10 mouse cellular contexts compared by ENCODE assay signal in the genomic region with DNA sequence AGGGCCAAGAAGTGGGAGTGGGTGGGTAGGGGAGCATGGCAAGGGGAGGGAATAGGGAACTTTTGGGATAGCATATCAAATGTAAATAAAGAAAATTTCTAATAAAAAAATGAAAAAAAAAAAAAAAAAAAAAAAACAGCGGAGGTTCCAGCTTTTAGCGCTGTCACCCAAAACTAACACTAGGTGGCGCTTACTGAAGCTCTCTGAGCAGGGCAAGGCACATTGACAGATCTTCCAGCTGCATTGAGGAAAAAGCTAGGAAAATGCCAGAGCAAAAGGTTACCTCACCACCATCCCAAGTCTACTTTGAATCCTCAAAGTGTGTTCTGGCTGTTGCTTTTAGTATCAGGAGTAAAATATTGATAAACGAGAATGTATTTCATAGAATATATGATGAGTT. TPM values are rescaled to one million over a fixed set of nuclear protein-coding genes. Genes with fewer than 3 reads are reported as not detected.
DNase-seq lines count a peak whose midpoint lies in the region; ATAC-seq and TF ChIP-seq lines count a peak whose summit lies in the region.
"Had no signal": no experiment of that assay in that cellular context is flagged by ENCODE, and none has a peak within 500 bp of the region (broad histone marks: within the 10 kb centered on the region; RNA-seq: fewer than 3 reads in every experiment).

No protein-coding gene starts in this region.

- H3K9me3 ChIP-seq in liver, postnatal 0 days (ENCODE audit: low read length), result no peaks in the 10 kb centered on the region
- no peaks in the 10 kb centered on the region for H3K9me3 ChIP-seq in midbrain, embryonic 12.5 days
- H3K9me3 ChIP-seq: lung, embryonic 15.5 days had no signal

- H3K27ac ChIP-seq in liver, postnatal 0 days (ENCODE audit: low read depth), result no peak overlapping the region
- no peak overlapping the region for H3K27ac ChIP-seq in midbrain, embryonic 12.5 days (replicated peaks)
- H3K27ac ChIP-seq: lung, embryonic 15.5 days had no signal

- no peak overlapping the region for H3K9ac ChIP-seq in liver, postnatal 0 days (replicated peaks)
- no peak overlapping the region for H3K9ac ChIP-seq in midbrain, embryonic 12.5 days (replicated peaks)
- H3K9ac ChIP-seq: lung, embryonic 15.5 days had no signal

- WGBS in liver, postnatal 0 days (ENCODE audit: insufficient replicate concordance), result 25% methylated on average over 4 of the region's 4 CpGs
- 30% methylated on average over 4 of the region's 4 CpGs for WGBS in midbrain, embryonic 12.5 days

- peak; percentile 15 to 45 for DNase-seq in cerebellum, postnatal 14 days
- DNase-seq in cerebellum, adult 9-11 months, result no peak
- DNase-seq in liver, postnatal 0 days, result no peak
- no peak for DNase-seq in liver
- peak; percentile 73 for DNase-seq in embryo, embryonic 11 days
- no peak for DNase-seq in spleen, postnatal 36 days (ENCODE audit: low spot score in 2 of 2)
- DNase-seq in lung, postnatal 10 days, result no peak

- peak; percentile 58 for TF ChIP-seq CTCF in liver, postnatal 0 days (IDR thresholded peaks at IDR 0.05; ENCODE audit: low read depth)

- TF ChIP-seq EP300 in liver, postnatal 0 days (IDR thresholded peaks at IDR 0.05; ENCODE audit: low read depth), result no peak

- ATAC-seq in liver, postnatal 0 days, result no peak
- ATAC-seq in midbrain, embryonic 12.5 days (ENCODE audit: low FRiP score, low read depth), result peak; percentile 71

- no peaks in the 10 kb centered on the region for H3K27me3 ChIP-seq in liver, postnatal 0 days (ENCODE audit: insufficient read depth, low read length)
- H3K27me3 ChIP-seq in midbrain, embryonic 12.5 days, result no peaks in the 10 kb centered on the region
- H3K27me3 ChIP-seq: lung, embryonic 15.5 days had no signal

- no peak overlapping the region for H3K4me3 ChIP-seq in liver, postnatal 0 days (ENCODE audit: low read depth, low read length)
- no peak overlapping the region for H3K4me3 ChIP-seq in midbrain, embryonic 12.5 days
- H3K4me3 ChIP-seq: lung, embryonic 15.5 days had no signal

- H3K36me3 ChIP-seq in liver, postnatal 0 days (replicated peaks; ENCODE audit: insufficient read depth, low read length), result no peaks in the 10 kb centered on the region
- H3K36me3 ChIP-seq in midbrain, embryonic 12.5 days, result no peaks in the 10 kb centered on the region
- H3K36me3 ChIP-seq: lung, embryonic 15.5 days had no signal

- no peak overlapping the region for H3K4me2 ChIP-seq in liver, postnatal 0 days (ENCODE audit: low read depth, low read length)
- H3K4me2 ChIP-seq in midbrain, embryonic 12.5 days (replicated peaks), result no peak overlapping the region
- H3K4me2 ChIP-seq: lung, embryonic 15.5 days had no signal

- H3K4me1 ChIP-seq in liver, postnatal 0 days (ENCODE audit: insufficient read depth), result no peaks in the 10 kb centered on the region
- no peaks in the 10 kb centered on the region for H3K4me1 ChIP-seq in midbrain, embryonic 12.5 days
- H3K4me1 ChIP-seq: lung, embryonic 15.5 days had no signal

RNA-seq across cellular contexts. Expression of a gene that starts 18.5 kb away (rescaled TPM):
- not detected in 2 replicates for polyA plus RNA-seq in liver, postnatal 0 days (2015; fragmentation: Nextera tagmentation; extraction: Ambion mirVana)
- polyA plus RNA-seq in midbrain, embryonic 12.5 days (2016; fragmentation: Nextera tagmentation; extraction: Ambion mirVana), result not detected in 2 replicates
- polyA plus RNA-seq: gonadal fat pad, adult 2 months; lung, embryonic 15.5 days had no signal

RNA-seq across cellular contexts. Expression of a gene that starts 25.2 kb away (rescaled TPM):
- polyA plus RNA-seq in liver, postnatal 0 days (2015; fragmentation: Nextera tagmentation; extraction: Ambion mirVana), result not detected in 2 replicates
- polyA plus RNA-seq in midbrain, embryonic 12.5 days (2016; fragmentation: Nextera tagmentation; extraction: Ambion mirVana), result not detected in 2 replicates
- polyA plus RNA-seq: gonadal fat pad, adult 2 months; lung, embryonic 15.5 days had no signal

RNA-seq across cellular contexts. Expression of a gene that starts 36.7 kb away (rescaled TPM):
- polyA plus RNA-seq in liver, postnatal 0 days (2015; fragmentation: Nextera tagmentation; extraction: Ambion mirVana), result not detected in 2 replicates
- polyA plus RNA-seq in midbrain, embryonic 12.5 days (2016; fragmentation: Nextera tagmentation; extraction: Ambion mirVana), result not detected in 2 replicates
- polyA plus RNA-seq: gonadal fat pad, adult 2 months; lung, embryonic 15.5 days had no signal

RNA-seq across cellular contexts. Expression of a gene that starts 37.6 kb away (rescaled TPM):
- not detected in 2 replicates for polyA plus RNA-seq in liver, postnatal 0 days (2015; fragmentation: Nextera tagmentation; extraction: Ambion mirVana)
- not detected in 2 replicates for polyA plus RNA-seq in midbrain, embryonic 12.5 days (2016; fragmentation: Nextera tagmentation; extraction: Ambion mirVana)
- polyA plus RNA-seq: gonadal fat pad, adult 2 months; lung, embryonic 15.5 days had no signal

RNA-seq across cellular contexts. Expression of a gene that starts 49.6 kb away (rescaled TPM):
- not detected in 2 replicates for polyA plus RNA-seq in liver, postnatal 0 days (2015; fragmentation: Nextera tagmentation; extraction: Ambion mirVana)
- polyA plus RNA-seq in midbrain, embryonic 12.5 days (2016; fragmentation: Nextera tagmentation; extraction: Ambion mirVana), result not detected in 2 replicates
- polyA plus RNA-seq: gonadal fat pad, adult 2 months; lung, embryonic 15.5 days had no signal

Comparison
In these comparisons a context has a peak if more than half of its experiments do, and no peak if none do; other contexts are left out.
1. DNase-seq: peak in cerebellum, postnatal 14 days (2 of 2) and embryo, embryonic 11 days (single experiment); none in cerebellum, adult 9-11 months (single experiment), liver, postnatal 0 days (single experiment), liver (single experiment), spleen, postnatal 36 days (0 of 2) and lung, postnatal 10 days (single experiment).